Mouse (Mus musculus) gastrocnemius, postnatal 10 days (tissue): ENCODE results near the gene Bcl11b. TPM values are rescaled to one million over a fixed set of nuclear protein-coding genes. Genes with fewer than 3 reads are reported as not detected.

Experiments used
- DNase-seq: peaks from one replicate; pipeline ENCODE4 v3.0.0; 2021; ENCODE audit warnings: mixed read lengths
- total RNA-seq, 2 experiments: library from RNA; stranded (reverse); gene quantifications; 2 replicates each; pipeline ENCODE4 v1.2.3; 2021

Bcl11b gene
- total RNA-seq, 2 experiments from 2014 or later, result 0.21 to 0.27 TPM

- DNase-seq, result no peak
These were observed 113.1 kb downstream of the Bcl11b start for GRCm38 (mm10) chr12:107890326-107890725.

- no peak for DNase-seq
These were observed 113.6 kb downstream of the Bcl11b start for GRCm38 (mm10) chr12:107889841-107890240.

- DNase-seq, result no peak
These were observed 114.8 kb downstream of the Bcl11b start for GRCm38 (mm10) chr12:107888646-107889045.

GRCm38 (mm10) chr12:107888049-107888448 is 115.4 kb downstream of the Bcl11b start:
- DNase-seq, result no peak

- no peak for DNase-seq
These were observed 115.8 kb downstream of the Bcl11b start for GRCm38 (mm10) chr12:107887621-107888020.

GRCm38 (mm10) chr12:107884330-107885065 is 118.9 kb downstream of the Bcl11b start:
- DNase-seq, result no peak

GRCm38 (mm10) chr12:107881726-107882125 is 121.7 kb downstream of the Bcl11b start:
- DNase-seq, result no peak

GRCm38 (mm10) chr12:107880748-107881147 is 122.7 kb downstream of the Bcl11b start:
- DNase-seq, result no peak

GRCm38 (mm10) chr12:107879114-107879777 is 124.2 kb downstream of the Bcl11b start:
- DNase-seq, result no peak

- DNase-seq, result no peak
These were observed 127.2 kb downstream of the Bcl11b start for GRCm38 (mm10) chr12:107876237-107876636.

GRCm38 (mm10) chr12:107874467-107875142 is 128.8 kb downstream of the Bcl11b start:
- DNase-seq, result no peak

GRCm38 (mm10) chr12:107869526-107870050 is 133.8 kb downstream of the Bcl11b start:
- DNase-seq, result no peak

GRCm38 (mm10) chr12:107868291-107868690 is 135.1 kb downstream of the Bcl11b start:
- DNase-seq, result no peak

Other genes starting within 250 kb of the Bcl11b start
- gene Setd3, start 175.7 kb upstream of the Bcl11b start, total RNA-seq, result 10 to 100 TPM; 82.7 to 91.8 TPM
- gene Ccnk, start 176.0 kb upstream of the Bcl11b start, total RNA-seq, result 10 to 100 TPM; 30.1 to 32.2 TPM